Mouse (Mus musculus): Measurements from ENCODE around the gene Nlgn2. TPM values are rescaled to one million over a fixed set of nuclear protein-coding genes. Genes with fewer than 3 reads are reported as not detected.

Gene Nlgn2
- polyA plus RNA-seq, 1 experiment from 2014 or later, result 11.4 TPM

DNA sequence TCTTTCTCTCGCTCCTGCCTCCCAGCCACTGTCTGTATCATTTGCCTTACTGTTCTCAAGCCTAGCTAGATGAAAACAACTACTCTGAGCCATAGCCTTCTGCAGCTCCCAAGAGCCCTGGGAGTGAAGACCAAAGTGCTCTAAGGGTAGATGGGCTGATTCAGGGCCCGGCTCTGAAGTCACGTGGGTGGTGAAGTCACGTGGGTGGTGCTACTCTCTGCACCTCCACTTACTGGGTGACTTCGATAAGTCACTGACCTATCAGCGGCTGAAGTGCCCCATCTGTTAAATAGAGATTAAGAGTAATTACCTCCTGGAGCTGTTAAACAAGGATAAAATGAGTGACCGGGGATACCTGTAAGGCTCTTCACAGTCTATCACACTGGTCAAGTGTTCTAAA is 16.4 kb upstream of the Nlgn2 start:
- Histone ChIP-seq H3K4me2 (ENCODE audit: low read depth) (no peak overlapping the region), H3K36me3 (ENCODE audit: control insufficient read depth, insufficient read depth, low read length) (peaks cover 7% of the 10 kb centered on the region), H3K9me3 (ENCODE audit: control insufficient read depth, low read length) (no peaks in the 10 kb centered on the region), H3K4me1 (ENCODE audit: control insufficient read depth, insufficient read depth, low read length) (no peaks in the 10 kb centered on the region), H3K4me3 (ENCODE audit: low read depth, low read length) (no peak overlapping the region), H3K27me3 (ENCODE audit: control insufficient read depth, insufficient read depth, low read length) (peaks cover 10% of the 10 kb centered on the region), H3K27ac (ENCODE audit: low read depth, low read length) (0 out of 2 replicates have a peak overlapping the region, but pooled peaks have one; percentile 17), H3K9ac (ENCODE audit: low read length) (no peak overlapping the region)
- WGBS, result 80% methylated on average over 7 of the region's 7 CpGs
- no peak for ATAC-seq (ENCODE audit: insufficient read depth, low FRiP score, low TSS enrichment)
- no peak for DNase-seq (ENCODE audit: low spot score)

- 85% methylated on average over 8 of the region's 8 CpGs for WGBS
- no peak overlapping the region for H3K4me3 ChIP-seq (ENCODE audit: low read depth, low read length)
- peaks cover 13% of the 10 kb centered on the region for H3K4me1 ChIP-seq (ENCODE audit: control insufficient read depth, insufficient read depth, low read length)
- peaks cover 7% of the 10 kb centered on the region for H3K36me3 ChIP-seq (ENCODE audit: control insufficient read depth, insufficient read depth, low read length)
- no peaks in the 10 kb centered on the region for H3K27me3 ChIP-seq (ENCODE audit: control insufficient read depth, insufficient read depth, low read length)
- H3K9me3 ChIP-seq (ENCODE audit: control insufficient read depth, low read length), result no peaks in the 10 kb centered on the region
- H3K27ac ChIP-seq (ENCODE audit: low read depth, low read length), result no peak overlapping the region
- DNase-seq (ENCODE audit: low spot score), result no peak
- no peak overlapping the region for H3K4me2 ChIP-seq (ENCODE audit: low read depth)
- no peak overlapping the region for H3K9ac ChIP-seq (ENCODE audit: low read length)
- ATAC-seq (ENCODE audit: insufficient read depth, low FRiP score, low TSS enrichment), result no peak
Observed at GRCm38 (mm10) chr11:69850754-69851153, 13.2 kb upstream of the Nlgn2 start.

DNA sequence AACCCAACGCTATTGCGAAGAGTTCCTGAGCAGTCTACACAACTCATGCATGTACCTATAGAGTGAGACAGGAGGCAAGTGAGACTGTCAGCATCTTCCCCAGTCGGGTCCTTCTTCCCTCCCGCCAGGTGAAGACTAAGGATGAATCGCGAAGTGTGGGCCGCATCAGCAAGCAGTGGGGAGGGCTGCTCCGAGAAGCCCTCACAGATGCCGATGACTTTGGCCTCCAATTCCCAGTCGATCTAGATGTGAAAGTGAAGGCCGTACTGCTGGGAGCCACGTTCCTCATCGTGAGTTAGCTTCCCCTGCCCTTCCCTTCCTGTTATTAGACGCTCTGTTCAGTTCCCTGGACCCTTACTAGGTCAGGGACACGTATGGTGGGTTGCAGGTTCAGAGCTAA is 12.3 kb upstream of the Nlgn2 start:
- WGBS, result 95% methylated on average over 15 of the region's 15 CpGs
- Histone ChIP-seq H3K27ac (ENCODE audit: low read depth, low read length) (no peak overlapping the region), H3K36me3 (ENCODE audit: control insufficient read depth, insufficient read depth, low read length) (peaks cover 7% of the 10 kb centered on the region), H3K4me2 (ENCODE audit: low read depth) (no peak overlapping the region), H3K9ac (ENCODE audit: low read length) (no peak overlapping the region), H3K27me3 (ENCODE audit: control insufficient read depth, insufficient read depth, low read length) (no peaks in the 10 kb centered on the region), H3K4me3 (ENCODE audit: low read depth, low read length) (no peak overlapping the region), H3K4me1 (ENCODE audit: control insufficient read depth, insufficient read depth, low read length) (peaks cover 19% of the 10 kb centered on the region), H3K9me3 (ENCODE audit: control insufficient read depth, low read length) (no peaks in the 10 kb centered on the region)
- DNase-seq (ENCODE audit: low spot score), result no peak
- ATAC-seq (ENCODE audit: insufficient read depth, low FRiP score, low TSS enrichment), result no peak

GRCm38 (mm10) chr11:69849128-69849527 is 11.5 kb upstream of the Nlgn2 start:
- Histone ChIP-seq H3K4me3 (ENCODE audit: low read depth, low read length) (no peak overlapping the region), H3K27ac (ENCODE audit: low read depth, low read length) (no peak overlapping the region), H3K27me3 (ENCODE audit: control insufficient read depth, insufficient read depth, low read length) (no peaks in the 10 kb centered on the region), H3K4me2 (ENCODE audit: low read depth) (no peak overlapping the region), H3K9me3 (ENCODE audit: control insufficient read depth, low read length) (no peaks in the 10 kb centered on the region), H3K4me1 (ENCODE audit: control insufficient read depth, insufficient read depth, low read length) (peaks cover 19% of the 10 kb centered on the region), H3K9ac (ENCODE audit: low read length) (no peak overlapping the region), H3K36me3 (ENCODE audit: control insufficient read depth, insufficient read depth, low read length) (peaks cover 7% of the 10 kb centered on the region)
- ATAC-seq (ENCODE audit: insufficient read depth, low FRiP score, low TSS enrichment) (no peak), DNase-seq (ENCODE audit: low spot score) (no peak)
- WGBS, result 92% methylated on average over 9 of the region's 9 CpGs

DNA sequence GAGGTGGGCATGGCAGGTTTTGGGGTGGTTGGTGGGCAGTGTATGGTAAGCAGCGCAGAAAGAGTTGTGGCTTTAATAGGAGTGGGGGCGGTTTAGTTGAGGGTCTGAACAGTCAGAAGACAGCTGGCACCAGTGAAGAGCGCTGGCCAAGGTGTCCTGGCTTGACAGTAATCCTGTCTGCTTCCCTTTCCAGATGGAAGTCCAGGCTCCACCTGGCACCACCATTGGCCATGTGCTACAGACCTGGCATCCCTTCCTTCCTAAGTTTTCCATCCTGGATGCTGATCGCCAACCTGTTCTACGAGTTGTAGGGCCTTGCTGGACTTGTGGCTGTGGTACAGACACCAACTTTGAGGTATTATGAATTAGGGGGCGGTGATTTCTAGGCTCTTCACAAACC is 10.4 kb upstream of the Nlgn2 start:
- H3K4me2 ChIP-seq (ENCODE audit: low read depth), result peak overlapping the region; percentile 90
- WGBS, result 96% methylated on average over 6 of the region's 6 CpGs

GRCm38 (mm10) chr11:69846738-69847688 is 9.4 kb upstream of the Nlgn2 start:
- WGBS, result 13% methylated on average over 37 of the region's 37 CpGs
- peak overlapping the region; percentile 90 for H3K4me2 ChIP-seq (ENCODE audit: low read depth)
- H3K27me3 ChIP-seq (ENCODE audit: control insufficient read depth, insufficient read depth, low read length), result no peaks in the 10 kb centered on the region
- H3K9me3 ChIP-seq (ENCODE audit: control insufficient read depth, low read length), result no peaks in the 10 kb centered on the region
- peak overlapping the region; percentile 78 for H3K4me3 ChIP-seq (ENCODE audit: low read depth, low read length)
- H3K9ac ChIP-seq (ENCODE audit: low read length), result peak overlapping the region; percentile 93
- ATAC-seq (ENCODE audit: insufficient read depth, low FRiP score, low TSS enrichment) (peak; percentile 51; the same call in 1 of the 2 replicates), DNase-seq (ENCODE audit: low spot score) (no peak)
- H3K36me3 ChIP-seq (ENCODE audit: control insufficient read depth, insufficient read depth, low read length), result peaks cover 7% of the 10 kb centered on the region
- H3K4me1 ChIP-seq (ENCODE audit: control insufficient read depth, insufficient read depth, low read length), result peaks cover 19% of the 10 kb centered on the region
- H3K27ac ChIP-seq (ENCODE audit: low read depth, low read length), result peak overlapping the region; percentile 97

More for the DNA sequence above, 10.4 kb upstream of the Nlgn2 start:
- no peak overlapping the region for H3K27ac ChIP-seq (ENCODE audit: low read depth, low read length)
- H3K9ac ChIP-seq (ENCODE audit: low read length), result no peak overlapping the region
- H3K9me3 ChIP-seq (ENCODE audit: control insufficient read depth, low read length), result no peaks in the 10 kb centered on the region
- H3K4me3 ChIP-seq (ENCODE audit: low read depth, low read length), result no peak overlapping the region; the same call in 1 of the 2 replicates
- ATAC-seq (ENCODE audit: insufficient read depth, low FRiP score, low TSS enrichment) (no peak), DNase-seq (ENCODE audit: low spot score) (no peak)
- peaks cover 7% of the 10 kb centered on the region for H3K36me3 ChIP-seq (ENCODE audit: control insufficient read depth, insufficient read depth, low read length)
- H3K4me1 ChIP-seq (ENCODE audit: control insufficient read depth, insufficient read depth, low read length), result peaks cover 19% of the 10 kb centered on the region
- no peaks in the 10 kb centered on the region for H3K27me3 ChIP-seq (ENCODE audit: control insufficient read depth, insufficient read depth, low read length)

- Histone ChIP-seq H3K27ac (ENCODE audit: low read depth, low read length) (peak within 1 kb of the TSS; percentile 97), H3K4me3 (ENCODE audit: low read depth, low read length) (peak within 1 kb of the TSS; percentile 78), H3K4me1 (ENCODE audit: control insufficient read depth, insufficient read depth, low read length) (peaks cover 19% of the 10 kb centered on the region), H3K9ac (ENCODE audit: low read length) (peak within 1 kb of the TSS; percentile 93), H3K27me3 (ENCODE audit: control insufficient read depth, insufficient read depth, low read length) (no peaks in the 10 kb centered on the region), H3K4me2 (ENCODE audit: low read depth) (peak within 1 kb of the TSS; percentile 90), H3K9me3 (ENCODE audit: control insufficient read depth, low read length) (no peaks in the 10 kb centered on the region), H3K36me3 (ENCODE audit: control insufficient read depth, insufficient read depth, low read length) (peaks cover 5% of the 10 kb centered on the region)
- peak; percentile 88 for ATAC-seq (ENCODE audit: insufficient read depth, low FRiP score, low TSS enrichment)
- DNase-seq (ENCODE audit: low spot score), result peak; percentile 96
- WGBS, result under 1% methylated on average over 38 of the region's 38 CpGs
Observed at GRCm38 (mm10) chr11:69846198-69846680, 8.7 kb upstream of the Nlgn2 start, which contains the start of gene Plscr3. Gene Plscr3, plus strand, starts transcription at chr11:69846376.

GRCm38 (mm10) chr11:69838714-69839104 is 1.1 kb upstream of the Nlgn2 start:
- H3K4me3 ChIP-seq (ENCODE audit: low read depth, low read length), result peak overlapping the region; percentile 72
- no peak for DNase-seq (ENCODE audit: low spot score)
- no peak for ATAC-seq (ENCODE audit: insufficient read depth, low FRiP score, low TSS enrichment)
- 2% methylated on average over 7 of the region's 7 CpGs for WGBS
- H3K27ac ChIP-seq (ENCODE audit: low read depth, low read length), result peak overlapping the region; percentile 58
- peaks cover 3% of the 10 kb centered on the region; the same call in 1 of the 2 replicates for H3K27me3 ChIP-seq (ENCODE audit: control insufficient read depth, insufficient read depth, low read length)
- H3K4me1 ChIP-seq (ENCODE audit: control insufficient read depth, insufficient read depth, low read length), result peaks cover 24% of the 10 kb centered on the region
- H3K9me3 ChIP-seq (ENCODE audit: control insufficient read depth, low read length), result no peaks in the 10 kb centered on the region
- peak overlapping the region; percentile 52 for H3K9ac ChIP-seq (ENCODE audit: low read length)
- peak overlapping the region; percentile 95 for H3K4me2 ChIP-seq (ENCODE audit: low read depth)
- H3K36me3 ChIP-seq (ENCODE audit: control insufficient read depth, insufficient read depth, low read length), result peaks cover 2% of the 10 kb centered on the region; the same call in 1 of the 2 replicates
